Mouse (Mus musculus): ENCODE measurements at regions not wholly inside any gene's neighbourhood (a gene's known extent, or its start where the extent isn't known, plus 50 kb on each side); places are given as distances from the start of the nearest gene placed in this dataset.

GRCm38 (mm10) chr15:52783940-52784339 is 1100.8 kb upstream of the Gm7489 start:
- no peak for ATAC-seq (ENCODE audit: insufficient number of reproducible peaks, low FRiP score, low TSS enrichment, low read depth)
- no peak overlapping the region for H3K4me3 ChIP-seq (replicated peaks)
- no peak overlapping the region for H3K4me2 ChIP-seq (replicated peaks)
- H3K27me3 ChIP-seq, result no peaks in the 10 kb centered on the region
- no peaks in the 10 kb centered on the region for H3K36me3 ChIP-seq
- no peaks in the 10 kb centered on the region for H3K4me1 ChIP-seq
- 85% methylated on average over 2 of the region's 2 CpGs for WGBS
- no peak overlapping the region for H3K9ac ChIP-seq
- no peak overlapping the region for H3K27ac ChIP-seq (replicated peaks)
- H3K9me3 ChIP-seq (replicated peaks), result no peaks in the 10 kb centered on the region

GRCm38 (mm10) chr15:52785196-52785595 is 1099.5 kb upstream of the Gm7489 start:
- H3K4me3 ChIP-seq (replicated peaks), result no peak overlapping the region
- WGBS, result 59% methylated on average over 3 of the region's 3 CpGs
- no peaks in the 10 kb centered on the region for H3K4me1 ChIP-seq
- H3K9ac ChIP-seq, result no peak overlapping the region
- H3K27ac ChIP-seq (replicated peaks), result no peak overlapping the region
- H3K4me2 ChIP-seq (replicated peaks), result no peak overlapping the region
- ATAC-seq (ENCODE audit: insufficient number of reproducible peaks, low FRiP score, low TSS enrichment, low read depth), result no peak
- H3K36me3 ChIP-seq, result no peaks in the 10 kb centered on the region
- H3K27me3 ChIP-seq, result no peaks in the 10 kb centered on the region
- no peaks in the 10 kb centered on the region for H3K9me3 ChIP-seq (replicated peaks)

GRCm38 (mm10) chr15:52785976-52786375 is 1098.7 kb upstream of the Gm7489 start:
- Histone ChIP-seq H3K9me3 (replicated peaks) (no peaks in the 10 kb centered on the region), H3K4me3 (replicated peaks) (no peak overlapping the region), H3K36me3 (no peaks in the 10 kb centered on the region), H3K4me2 (replicated peaks) (no peak overlapping the region), H3K9ac (no peak overlapping the region), H3K27ac (replicated peaks) (no peak overlapping the region), H3K4me1 (no peaks in the 10 kb centered on the region), H3K27me3 (no peaks in the 10 kb centered on the region)
- ATAC-seq (ENCODE audit: insufficient number of reproducible peaks, low FRiP score, low TSS enrichment, low read depth), result no peak
- 75% methylated on average over 8 of the region's 8 CpGs for WGBS

GRCm38 (mm10) chr15:52805479-52806199 is 1079.1 kb upstream of the Gm7489 start:
- Histone ChIP-seq H3K4me3 (replicated peaks) (no peak overlapping the region), H3K4me1 (no peaks in the 10 kb centered on the region), H3K9me3 (replicated peaks) (no peaks in the 10 kb centered on the region), H3K36me3 (no peaks in the 10 kb centered on the region), H3K27me3 (no peaks in the 10 kb centered on the region), H3K9ac (no peak overlapping the region), H3K4me2 (replicated peaks) (no peak overlapping the region), H3K27ac (replicated peaks) (no peak overlapping the region)
- ATAC-seq (ENCODE audit: insufficient number of reproducible peaks, low FRiP score, low TSS enrichment, low read depth), result no peak
- 66% methylated on average over 4 of the region's 4 CpGs for WGBS

GRCm38 (mm10) chr15:52808622-52809021 is 1076.1 kb upstream of the Gm7489 start:
- Histone ChIP-seq H3K27ac (replicated peaks) (no peak overlapping the region), H3K4me1 (no peaks in the 10 kb centered on the region), H3K9ac (no peak overlapping the region), H3K4me2 (replicated peaks) (no peak overlapping the region), H3K36me3 (no peaks in the 10 kb centered on the region), H3K4me3 (replicated peaks) (no peak overlapping the region), H3K9me3 (replicated peaks) (no peaks in the 10 kb centered on the region), H3K27me3 (no peaks in the 10 kb centered on the region)
- WGBS, result 73% methylated on average over 3 of the region's 3 CpGs
- no peak for ATAC-seq (ENCODE audit: insufficient number of reproducible peaks, low FRiP score, low TSS enrichment, low read depth)

GRCm38 (mm10) chr15:52820796-52821195 is 1063.9 kb upstream of the Gm7489 start:
- H3K4me1 ChIP-seq, result no peaks in the 10 kb centered on the region
- ATAC-seq (ENCODE audit: insufficient number of reproducible peaks, low FRiP score, low TSS enrichment, low read depth), result no peak
- H3K9me3 ChIP-seq (replicated peaks), result no peaks in the 10 kb centered on the region
- H3K36me3 ChIP-seq, result no peaks in the 10 kb centered on the region
- H3K4me3 ChIP-seq (replicated peaks), result no peak overlapping the region
- no peak overlapping the region for H3K4me2 ChIP-seq (replicated peaks)
- H3K27ac ChIP-seq (replicated peaks), result no peak overlapping the region
- no peak overlapping the region for H3K9ac ChIP-seq
- no peaks in the 10 kb centered on the region for H3K27me3 ChIP-seq
- 88% methylated on average over 6 of the region's 6 CpGs for WGBS

- Histone ChIP-seq H3K27ac (replicated peaks) (no peak overlapping the region), H3K36me3 (no peaks in the 10 kb centered on the region), H3K4me2 (replicated peaks) (no peak overlapping the region), H3K4me1 (no peaks in the 10 kb centered on the region), H3K9ac (no peak overlapping the region), H3K9me3 (replicated peaks) (no peaks in the 10 kb centered on the region), H3K4me3 (replicated peaks) (no peak overlapping the region), H3K27me3 (no peaks in the 10 kb centered on the region)
- no peak for ATAC-seq (ENCODE audit: insufficient number of reproducible peaks, low FRiP score, low TSS enrichment, low read depth)
- 34% methylated on average over 2 of the region's 2 CpGs for WGBS
Measured at GRCm38 (mm10) chr15:52836896-52837295, 1047.8 kb upstream of the Gm7489 start.

GRCm38 (mm10) chr15:52848132-52848531 is 1036.6 kb upstream of the Gm7489 start:
- no peak overlapping the region for H3K9ac ChIP-seq
- H3K4me2 ChIP-seq (replicated peaks), result no peak overlapping the region
- no peak for ATAC-seq (ENCODE audit: insufficient number of reproducible peaks, low FRiP score, low TSS enrichment, low read depth)
- H3K36me3 ChIP-seq, result no peaks in the 10 kb centered on the region
- H3K9me3 ChIP-seq (replicated peaks), result no peaks in the 10 kb centered on the region
- H3K4me1 ChIP-seq, result no peaks in the 10 kb centered on the region
- H3K27ac ChIP-seq (replicated peaks), result no peak overlapping the region
- H3K4me3 ChIP-seq (replicated peaks), result no peak overlapping the region
- H3K27me3 ChIP-seq, result no peaks in the 10 kb centered on the region

- H3K4me3 ChIP-seq (replicated peaks), result no peak overlapping the region
- no peaks in the 10 kb centered on the region for H3K36me3 ChIP-seq
- H3K4me1 ChIP-seq, result no peaks in the 10 kb centered on the region
- H3K9me3 ChIP-seq (replicated peaks), result no peaks in the 10 kb centered on the region
- ATAC-seq (ENCODE audit: insufficient number of reproducible peaks, low FRiP score, low TSS enrichment, low read depth), result no peak
- no peak overlapping the region for H3K9ac ChIP-seq
- no peak overlapping the region for H3K4me2 ChIP-seq (replicated peaks)
- H3K27ac ChIP-seq (replicated peaks), result no peak overlapping the region
- no peaks in the 10 kb centered on the region for H3K27me3 ChIP-seq
- WGBS, result 80% methylated on average over 4 of the region's 4 CpGs
Measured at GRCm38 (mm10) chr15:52858682-52859081, 1026.0 kb upstream of the Gm7489 start.

GRCm38 (mm10) chr15:52863494-52863893 is 1021.2 kb upstream of the Gm7489 start:
- Histone ChIP-seq H3K4me3 (replicated peaks) (no peak overlapping the region), H3K9ac (no peak overlapping the region), H3K27me3 (no peaks in the 10 kb centered on the region), H3K27ac (replicated peaks) (no peak overlapping the region), H3K4me2 (replicated peaks) (no peak overlapping the region), H3K9me3 (replicated peaks) (no peaks in the 10 kb centered on the region), H3K36me3 (no peaks in the 10 kb centered on the region), H3K4me1 (no peaks in the 10 kb centered on the region)
- 77% methylated on average over 4 of the region's 4 CpGs for WGBS
- ATAC-seq (ENCODE audit: insufficient number of reproducible peaks, low FRiP score, low TSS enrichment, low read depth), result no peak

- no peak for ATAC-seq (ENCODE audit: insufficient number of reproducible peaks, low FRiP score, low TSS enrichment, low read depth)
- Histone ChIP-seq H3K9me3 (replicated peaks) (no peaks in the 10 kb centered on the region), H3K36me3 (no peaks in the 10 kb centered on the region), H3K9ac (no peak overlapping the region), H3K27ac (replicated peaks) (no peak overlapping the region), H3K4me2 (replicated peaks) (no peak overlapping the region), H3K27me3 (no peaks in the 10 kb centered on the region), H3K4me3 (replicated peaks) (no peak overlapping the region), H3K4me1 (no peaks in the 10 kb centered on the region)
- 63% methylated on average over 9 of the region's 9 CpGs for WGBS
Measured at GRCm38 (mm10) chr15:52892244-52892950, 992.3 kb upstream of the Gm7489 start.

- H3K27me3 ChIP-seq, result no peaks in the 10 kb centered on the region
- no peaks in the 10 kb centered on the region for H3K9me3 ChIP-seq (replicated peaks)
- H3K36me3 ChIP-seq, result no peaks in the 10 kb centered on the region
- no peak overlapping the region for H3K27ac ChIP-seq (replicated peaks)
- H3K4me2 ChIP-seq (replicated peaks), result no peak overlapping the region
- ATAC-seq (ENCODE audit: insufficient number of reproducible peaks, low FRiP score, low TSS enrichment, low read depth), result no peak
- no peak overlapping the region for H3K9ac ChIP-seq
- H3K4me3 ChIP-seq (replicated peaks), result no peak overlapping the region
- no peaks in the 10 kb centered on the region for H3K4me1 ChIP-seq
- 64% methylated on average over 1 of the region's 1 CpGs for WGBS
Measured at GRCm38 (mm10) chr15:52898107-52898506, 986.6 kb upstream of the Gm7489 start.

Measured in embryonic facial prominence, embryonic 15.5 days (tissue).